Mouse (Mus musculus) thymus, adult 18-20 months (tissue): ENCODE results near the gene Gorab.

ENCODE experiments used
- DNase-seq, 2 experiments: peaks; one replicate each; pipeline ENCODE4 v3.0.0; 2022; ENCODE audit warnings: mixed read lengths in 2 of 2

The Gorab gene

GRCm38 (mm10) chr1:163403498-163404126 is at the start of gene Gorab:
Gene Gorab (minus strand): TSS chr1:163403669.
- peak; percentile 82 to 90 for DNase-seq

- DNase-seq = no peak
These were observed 40.4 kb upstream of the Gorab start for GRCm38 (mm10) chr1:163443832-163444231.

- DNase-seq = no peak
These were observed 35.5 kb upstream of the Gorab start for GRCm38 (mm10) chr1:163439002-163439401.

GRCm38 (mm10) chr1:163423467-163424014 is 20.1 kb upstream of the Gorab start:
- no peak for DNase-seq

- DNase-seq = no peak
These were observed 13.7 kb upstream of the Gorab start for GRCm38 (mm10) chr1:163417191-163417590.

- no peak for DNase-seq
These were observed 10.7 kb upstream of the Gorab start for GRCm38 (mm10) chr1:163414200-163414599.

- DNase-seq = no peak
These were observed 2.7 kb upstream of the Gorab start for GRCm38 (mm10) chr1:163406203-163406602.

GRCm38 (mm10) chr1:163391321-163391720 is 12.1 kb downstream of the Gorab start:
- DNase-seq = no peak

GRCm38 (mm10) chr1:163390044-163390443 is 13.4 kb downstream of the Gorab start:
- DNase-seq = no peak

GRCm38 (mm10) chr1:163386196-163386595 is 17.3 kb downstream of the Gorab start:
- no peak for DNase-seq

- no peak for DNase-seq
These were observed 19.9 kb downstream of the Gorab start for GRCm38 (mm10) chr1:163383442-163384027.

- DNase-seq = no peak
These were observed 21.3 kb downstream of the Gorab start for GRCm38 (mm10) chr1:163382048-163382719.

- DNase-seq = no peak
These were observed 22.9 kb downstream of the Gorab start for GRCm38 (mm10) chr1:163380591-163380990.

- no peak for DNase-seq
These were observed 23.4 kb downstream of the Gorab start for GRCm38 (mm10) chr1:163380072-163380471.

- no peak for DNase-seq
These were observed 25.5 kb downstream of the Gorab start for GRCm38 (mm10) chr1:163377924-163378323.

GRCm38 (mm10) chr1:163376818-163377581 is 26.5 kb downstream of the Gorab start:
- no peak for DNase-seq

- DNase-seq = no peak
These were observed 29.0 kb downstream of the Gorab start for GRCm38 (mm10) chr1:163374455-163374854.

- no peak for DNase-seq
These were observed 41.3 kb downstream of the Gorab start for GRCm38 (mm10) chr1:163362202-163362601.

GRCm38 (mm10) chr1:163361376-163361775 is 42.1 kb downstream of the Gorab start:
- DNase-seq = no peak

- DNase-seq = no peak
These were observed 42.7 kb downstream of the Gorab start for GRCm38 (mm10) chr1:163360796-163361195.

GRCm38 (mm10) chr1:163359521-163359920 is 43.9 kb downstream of the Gorab start:
- no peak for DNase-seq

- no peak for DNase-seq
These were observed 45.3 kb downstream of the Gorab start for GRCm38 (mm10) chr1:163358165-163358564.

- no peak for DNase-seq
These were observed 45.7 kb downstream of the Gorab start for GRCm38 (mm10) chr1:163357733-163358132.
